Mouse (Mus musculus) fat pad, adult 2 months (tissue): ENCODE measurements around the gene Itga3.

Source experiments
- DNase-seq: peaks from one replicate; pipeline ENCODE4 v3.0.0-alpha.2; 2011; ENCODE audit warnings: low read depth, low spot score; ENCODE audit errors: extremely low read depth

The Itga3 gene

GRCm38 (mm10) chr11:95076536-95077111, at the start of gene Itga3:
Gene Itga3 (minus strand): TSS chr11:95076801.
- DNase-seq = no peak

- DNase-seq = no peak
Observed at GRCm38 (mm10) chr11:95125366-95125948, 48.9 kb upstream of the Itga3 start.

- DNase-seq = no peak
Observed at GRCm38 (mm10) chr11:95122100-95122489, 45.5 kb upstream of the Itga3 start.

GRCm38 (mm10) chr11:95121161-95122099, 44.8 kb upstream of the Itga3 start:
- DNase-seq = no peak

- DNase-seq = no peak
Observed at GRCm38 (mm10) chr11:95120633-95121020, 44.0 kb upstream of the Itga3 start.

GRCm38 (mm10) chr11:95119990-95120632, 43.5 kb upstream of the Itga3 start, which contains the start of gene Dlx3:
Gene Dlx3 (plus strand): TSS chr11:95120119.
- no peak for DNase-seq

- no peak for DNase-seq
Observed at GRCm38 (mm10) chr11:95118505-95118904, 41.9 kb upstream of the Itga3 start.

- DNase-seq = no peak
Observed at GRCm38 (mm10) chr11:95117030-95117429, 40.4 kb upstream of the Itga3 start.

- no peak for DNase-seq
Observed at GRCm38 (mm10) chr11:95110081-95110480, 33.5 kb upstream of the Itga3 start.

GRCm38 (mm10) chr11:95109000-95109399, 32.4 kb upstream of the Itga3 start:
- no peak for DNase-seq

GRCm38 (mm10) chr11:95106440-95107236, 30.0 kb upstream of the Itga3 start:
- no peak for DNase-seq

GRCm38 (mm10) chr11:95105274-95105874, 28.8 kb upstream of the Itga3 start:
- no peak for DNase-seq

- no peak for DNase-seq
Observed at GRCm38 (mm10) chr11:95104266-95104665, 27.7 kb upstream of the Itga3 start.

- no peak for DNase-seq
Observed at GRCm38 (mm10) chr11:95102161-95102904, 25.7 kb upstream of the Itga3 start.

GRCm38 (mm10) chr11:95101071-95101788, 24.6 kb upstream of the Itga3 start:
- DNase-seq = no peak

GRCm38 (mm10) chr11:95100393-95100792, 23.8 kb upstream of the Itga3 start:
- DNase-seq = no peak

- DNase-seq = no peak
Observed at GRCm38 (mm10) chr11:95098346-95099095, 21.9 kb upstream of the Itga3 start.

- DNase-seq = no peak
Observed at GRCm38 (mm10) chr11:95097889-95098288, 21.3 kb upstream of the Itga3 start.
